Mouse (Mus musculus): ENCODE data around the gene Ralgapa1. TPM values are rescaled to one million over a fixed set of nuclear protein-coding genes. Genes with fewer than 3 reads are reported as not detected.
"Not testable (repeated sequence)": the region's sequence is repeated elsewhere in the genome, so short reads cannot be mapped to it uniquely, and the experiment has no call there.

Ralgapa1 gene
- polyA plus RNA-seq, 1 experiment = 11.9 TPM

DNA sequence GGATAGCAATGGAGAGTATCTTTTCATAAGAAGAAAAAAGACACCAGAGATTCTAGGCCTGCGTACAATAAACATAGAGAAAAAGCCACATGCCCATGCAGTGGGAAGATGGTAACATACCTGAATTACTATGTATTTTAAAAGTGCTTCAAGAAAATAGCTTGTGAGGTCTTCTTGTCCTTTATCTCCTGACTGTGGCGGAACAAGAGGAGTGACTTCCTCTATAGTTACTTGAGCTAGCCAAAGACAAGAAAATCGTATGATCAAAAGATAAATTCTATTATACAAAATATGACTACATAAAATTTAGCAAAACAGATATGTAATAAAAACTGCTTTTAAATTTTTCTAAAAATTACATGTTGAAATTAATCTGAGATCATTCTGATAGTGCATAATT, 38.3 kb downstream of the Ralgapa1 start:
- H3K27me3 ChIP-seq (ENCODE audit: control insufficient read depth, insufficient read depth, low read length) = no peaks in the 10 kb centered on the region
- peaks cover 10% of the 10 kb centered on the region for H3K36me3 ChIP-seq (ENCODE audit: control insufficient read depth, insufficient read depth, low read length)
- no peak for TF ChIP-seq POLR2A (IDR thresholded peaks at IDR 0.05; ENCODE audit: low read depth, low read length)
- no peak for TF ChIP-seq CTCF (IDR thresholded peaks at IDR 0.05; ENCODE audit: extremely low read depth, insufficient read depth, insufficient read length, insufficient replicate concordance)
- WGBS = 91% methylated on average over 3 of the region's 3 CpGs
- no peaks in the 10 kb centered on the region; the same call in 1 of the 2 replicates for H3K4me1 ChIP-seq (ENCODE audit: control insufficient read depth, insufficient read depth, insufficient read length)
- no peak overlapping the region for H3K4me3 ChIP-seq (ENCODE audit: extremely low read depth, insufficient read depth, insufficient read length)
- no peak overlapping the region for H3K27ac ChIP-seq (ENCODE audit: insufficient read depth, low read length)
- DNase-seq (ENCODE audit: low read depth in 1 of 2, low spot score in 2 of 2) = no peak

DNA sequence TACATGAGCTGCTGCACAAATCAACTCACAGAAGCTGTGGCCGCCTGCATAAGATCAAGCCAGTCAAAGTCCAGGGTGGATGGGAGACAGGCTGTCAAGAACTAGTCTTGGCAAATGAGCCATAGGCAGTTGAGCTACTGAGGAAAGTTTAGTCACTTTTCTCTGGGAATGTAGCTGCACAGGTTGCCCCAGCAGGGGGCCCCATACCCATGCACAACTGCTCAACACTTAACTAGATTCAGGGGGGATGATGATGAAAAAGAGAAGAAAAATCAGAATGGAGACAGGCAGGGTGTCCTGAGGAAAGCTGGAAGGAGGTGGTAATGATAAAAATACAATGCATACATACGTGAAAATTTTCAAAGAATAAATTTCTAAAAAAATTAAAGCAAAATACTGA, 42.7 kb downstream of the Ralgapa1 start:
- Histone ChIP-seq H3K36me3 (ENCODE audit: control insufficient read depth, insufficient read depth, low read length) (peaks cover 7% of the 10 kb centered on the region), H3K4me3 (ENCODE audit: extremely low read depth, insufficient read depth, insufficient read length) (no peak overlapping the region), H3K4me1 (ENCODE audit: control insufficient read depth, insufficient read depth, insufficient read length) (no peaks in the 10 kb centered on the region), H3K27ac (ENCODE audit: insufficient read depth, low read length) (no peak overlapping the region), H3K27me3 (ENCODE audit: control insufficient read depth, insufficient read depth, low read length) (no peaks in the 10 kb centered on the region)
- WGBS = 95% methylated on average over 2 of the region's 2 CpGs
- peak; percentile 47; the same call in 1 of the 2 replicates for TF ChIP-seq CTCF (IDR thresholded peaks at IDR 0.05; ENCODE audit: extremely low read depth, insufficient read depth, insufficient read length, insufficient replicate concordance)
- no peak for TF ChIP-seq POLR2A (IDR thresholded peaks at IDR 0.05; ENCODE audit: low read depth, low read length)
- DNase-seq (ENCODE audit: low read depth in 1 of 2, low spot score in 2 of 2) = peak in 1 of 2 experiments; percentile 16

DNA sequence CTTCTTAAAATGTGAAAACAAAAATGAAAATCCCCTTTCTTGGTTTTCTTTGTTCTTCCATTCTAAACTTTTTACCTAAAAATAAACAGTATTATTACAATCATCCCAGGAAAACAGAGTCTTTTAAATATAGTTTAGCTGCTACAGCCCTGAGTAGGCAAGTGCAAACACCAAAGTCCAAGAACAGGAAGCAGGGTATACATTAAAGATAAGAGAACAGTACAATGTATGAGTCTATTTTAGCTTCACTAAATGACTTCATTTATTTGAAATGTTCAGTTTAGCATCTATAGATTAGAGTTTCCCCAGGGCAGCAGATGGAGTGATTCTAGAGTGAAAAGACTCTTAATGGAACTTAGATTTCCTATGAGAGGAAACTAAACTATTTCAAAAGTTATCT, 43.6 kb downstream of the Ralgapa1 start:
- Histone ChIP-seq H3K4me3 (ENCODE audit: extremely low read depth, insufficient read depth, insufficient read length) (no peak overlapping the region), H3K36me3 (ENCODE audit: control insufficient read depth, insufficient read depth, low read length) (peaks cover 7% of the 10 kb centered on the region), H3K4me1 (ENCODE audit: control insufficient read depth, insufficient read depth, insufficient read length) (no peaks in the 10 kb centered on the region), H3K27ac (ENCODE audit: insufficient read depth, low read length) (no peak overlapping the region), H3K27me3 (ENCODE audit: control insufficient read depth, insufficient read depth, low read length) (no peaks in the 10 kb centered on the region)
- no peak for DNase-seq (ENCODE audit: low read depth in 1 of 2, low spot score in 2 of 2)
- no peak for TF ChIP-seq POLR2A (IDR thresholded peaks at IDR 0.05; ENCODE audit: low read depth, low read length)
- no peak for TF ChIP-seq CTCF (IDR thresholded peaks at IDR 0.05; ENCODE audit: extremely low read depth, insufficient read depth, insufficient read length, insufficient replicate concordance)

DNA sequence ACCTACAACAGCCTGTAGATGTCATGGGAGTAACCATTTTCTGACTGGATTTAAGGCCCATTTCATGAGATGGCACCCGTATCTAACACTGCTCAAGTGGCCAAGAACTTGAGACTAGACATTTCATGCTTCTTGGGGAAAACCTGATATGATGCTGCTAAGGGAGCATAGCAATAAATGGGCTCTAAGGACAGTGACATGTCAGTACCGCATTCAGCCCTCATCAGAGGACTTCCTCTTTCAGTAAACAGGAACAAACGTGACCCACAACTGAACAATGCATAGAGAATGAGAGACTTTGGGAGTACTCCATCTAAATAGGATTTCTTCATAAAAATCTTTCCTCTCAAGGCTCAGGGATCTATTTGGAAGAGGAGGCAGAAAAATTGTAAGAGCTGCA, 46.7 kb downstream of the Ralgapa1 start:
- H3K27me3 ChIP-seq (ENCODE audit: control insufficient read depth, insufficient read depth, low read length) = no peaks in the 10 kb centered on the region
- TF ChIP-seq CTCF (IDR thresholded peaks at IDR 0.05; ENCODE audit: extremely low read depth, insufficient read depth, insufficient read length, insufficient replicate concordance) (no peak), POLR2A (IDR thresholded peaks at IDR 0.05; ENCODE audit: low read depth, low read length) (no peak)
- H3K36me3 ChIP-seq (ENCODE audit: control insufficient read depth, insufficient read depth, low read length) = peaks cover 10% of the 10 kb centered on the region
- WGBS = 42% methylated on average over 3 of the region's 3 CpGs
- H3K4me1 ChIP-seq (ENCODE audit: control insufficient read depth, insufficient read depth, insufficient read length) = no peaks in the 10 kb centered on the region
- DNase-seq (ENCODE audit: low read depth in 1 of 2, low spot score in 2 of 2) = peak in 1 of 2 experiments; percentile 8
- no peak overlapping the region for H3K4me3 ChIP-seq (ENCODE audit: extremely low read depth, insufficient read depth, insufficient read length)
- H3K27ac ChIP-seq (ENCODE audit: insufficient read depth, low read length) = no peak overlapping the region

DNA sequence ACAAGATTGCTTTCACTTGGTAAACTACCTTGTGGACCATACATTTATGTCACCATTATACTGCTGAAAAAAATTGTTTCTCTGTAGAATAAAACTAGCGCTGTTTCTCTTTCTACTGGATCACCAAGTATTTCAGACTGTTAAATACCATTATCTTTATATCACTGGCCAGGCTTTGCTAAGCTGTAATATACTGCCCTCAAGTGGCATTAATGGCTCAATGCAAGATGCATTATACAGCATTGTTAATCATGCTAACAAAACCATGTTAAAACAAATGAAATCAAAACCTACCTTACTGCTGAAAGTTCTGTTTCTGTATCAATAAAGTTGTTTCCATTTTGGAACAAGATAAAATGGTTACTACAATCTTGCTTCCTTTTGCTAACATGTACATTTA, 100.6 kb downstream of the Ralgapa1 start:
- Histone ChIP-seq H3K36me3 (ENCODE audit: control insufficient read depth, insufficient read depth, low read length) (peaks cover 15% of the 10 kb centered on the region), H3K4me3 (ENCODE audit: extremely low read depth, insufficient read depth, insufficient read length) (no peak overlapping the region), H3K4me1 (ENCODE audit: control insufficient read depth, insufficient read depth, insufficient read length) (no peaks in the 10 kb centered on the region), H3K27me3 (ENCODE audit: control insufficient read depth, insufficient read depth, low read length) (no peaks in the 10 kb centered on the region), H3K27ac (ENCODE audit: insufficient read depth, low read length) (no peak overlapping the region)
- TF ChIP-seq POLR2A (IDR thresholded peaks at IDR 0.05; ENCODE audit: low read depth, low read length) (no peak), CTCF (IDR thresholded peaks at IDR 0.05; ENCODE audit: extremely low read depth, insufficient read depth, insufficient read length, insufficient replicate concordance) (no peak)
- DNase-seq (ENCODE audit: low read depth in 1 of 2, low spot score in 2 of 2) = no peak
- 81% methylated on average over 1 of the region's 1 CpGs for WGBS

DNA sequence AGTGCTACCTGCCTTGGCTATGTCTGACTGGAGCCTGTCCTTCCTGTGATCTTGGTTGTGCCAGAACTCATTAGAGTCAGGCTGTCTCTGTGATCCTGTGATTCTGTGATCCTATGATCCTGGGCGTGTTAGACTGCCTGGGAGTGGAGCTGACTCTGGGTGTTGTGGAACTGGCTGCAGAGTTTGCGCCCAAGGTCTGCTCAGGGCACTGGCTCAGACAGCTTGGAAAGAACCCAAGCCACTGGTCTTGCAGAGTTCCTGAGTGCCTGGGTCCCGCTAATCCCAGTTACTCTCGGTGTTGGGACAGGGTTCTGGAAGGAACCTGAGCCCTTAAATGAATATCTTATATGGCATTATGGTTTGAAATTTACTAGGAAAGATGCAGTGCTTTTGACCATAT, 115.1 kb downstream of the Ralgapa1 start:
- no peak overlapping the region for H3K4me3 ChIP-seq (ENCODE audit: extremely low read depth, insufficient read depth, insufficient read length)
- DNase-seq (ENCODE audit: low read depth in 1 of 2, low spot score in 2 of 2) = no peak
- H3K27me3 ChIP-seq (ENCODE audit: control insufficient read depth, insufficient read depth, low read length) = no peaks in the 10 kb centered on the region
- no peak overlapping the region for H3K27ac ChIP-seq (ENCODE audit: insufficient read depth, low read length)
- H3K36me3 ChIP-seq (ENCODE audit: control insufficient read depth, insufficient read depth, low read length) = peaks cover 11% of the 10 kb centered on the region
- WGBS = 98% methylated on average over 4 of the region's 4 CpGs
- no peaks in the 10 kb centered on the region for H3K4me1 ChIP-seq (ENCODE audit: control insufficient read depth, insufficient read depth, insufficient read length)
- no peak for TF ChIP-seq POLR2A (IDR thresholded peaks at IDR 0.05; ENCODE audit: low read depth, low read length)
- TF ChIP-seq CTCF (IDR thresholded peaks at IDR 0.05; ENCODE audit: extremely low read depth, insufficient read depth, insufficient read length, insufficient replicate concordance) = no peak

DNA sequence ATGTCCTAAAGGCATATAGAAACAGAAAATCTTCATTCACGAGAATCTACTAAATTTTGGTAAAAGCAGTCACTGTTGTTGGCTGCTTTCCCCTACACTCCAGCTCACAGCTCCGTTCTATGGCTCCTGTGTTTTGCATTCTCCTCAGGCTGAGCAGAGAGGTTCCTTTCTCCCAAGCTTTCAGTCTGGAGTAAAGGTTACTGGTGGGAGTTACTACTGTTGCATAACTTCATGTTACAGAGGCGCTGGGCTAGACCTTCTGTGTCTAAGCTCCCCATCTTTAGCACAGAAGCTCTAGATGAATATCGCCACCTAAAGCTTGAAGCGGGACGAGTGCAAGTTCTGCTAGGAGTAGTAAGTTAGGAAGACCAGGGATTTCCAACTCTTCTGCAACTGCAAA, 154.3 kb downstream of the Ralgapa1 start:
- H3K27me3 ChIP-seq (ENCODE audit: control insufficient read depth, insufficient read depth, low read length) = no peaks in the 10 kb centered on the region
- DNase-seq (ENCODE audit: low read depth in 1 of 2, low spot score in 2 of 2) = no peak
- WGBS = 92% methylated on average over 6 of the region's 6 CpGs

DNA sequence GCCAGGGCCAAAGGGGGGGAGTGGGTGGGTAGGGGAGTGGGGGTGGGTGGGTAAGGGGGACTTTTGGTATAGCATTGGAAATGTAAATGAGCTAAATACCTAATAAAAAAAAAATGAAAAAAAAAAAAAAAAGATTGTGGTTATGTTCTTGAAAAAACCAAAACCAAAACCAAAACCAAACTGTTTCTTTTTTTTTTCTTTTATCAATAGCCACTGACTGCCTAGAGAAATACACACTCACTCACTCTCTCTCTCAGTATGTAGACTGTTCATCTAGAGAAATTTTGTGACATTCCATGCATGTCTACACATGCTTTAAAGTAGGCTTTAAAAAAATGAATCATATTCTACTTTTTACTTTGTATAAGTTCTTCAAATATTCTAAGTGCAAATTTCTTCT, 157.8 kb downstream of the Ralgapa1 start:
- not testable (repeated sequence) for H3K27ac ChIP-seq (ENCODE audit: insufficient read depth, low read length); H3K4me1 ChIP-seq (ENCODE audit: control insufficient read depth, insufficient read depth, insufficient read length); H3K27me3 ChIP-seq (ENCODE audit: control insufficient read depth, insufficient read depth, low read length); H3K4me3 ChIP-seq (ENCODE audit: extremely low read depth, insufficient read depth, insufficient read length); DNase-seq (ENCODE audit: low read depth in 1 of 2, low spot score in 2 of 2); H3K36me3 ChIP-seq (ENCODE audit: control insufficient read depth, insufficient read depth, low read length)

More for the DNA sequence above, 154.3 kb downstream of the Ralgapa1 start:
- Histone ChIP-seq H3K27ac (ENCODE audit: insufficient read depth, low read length) (no peak overlapping the region), H3K36me3 (ENCODE audit: control insufficient read depth, insufficient read depth, low read length) (peaks cover 6% of the 10 kb centered on the region), H3K4me1 (ENCODE audit: control insufficient read depth, insufficient read depth, insufficient read length) (no peaks in the 10 kb centered on the region), H3K4me3 (ENCODE audit: extremely low read depth, insufficient read depth, insufficient read length) (no peak overlapping the region)
- TF ChIP-seq POLR2A (IDR thresholded peaks at IDR 0.05; ENCODE audit: low read depth, low read length) (no peak), CTCF (IDR thresholded peaks at IDR 0.05; ENCODE audit: extremely low read depth, insufficient read depth, insufficient read length, insufficient replicate concordance) (no peak)

Measured in spleen, adult 2 months (tissue).